Mouse (Mus musculus) retina, postnatal 7 days (tissue): ENCODE data around the gene Dpf3.

ENCODE experiments used
- DNase-seq: peaks from one replicate; pipeline ENCODE4 v3.0.0-alpha.2; 2012; ENCODE audit warnings: low read depth, low spot score

Dpf3 gene

DNA sequence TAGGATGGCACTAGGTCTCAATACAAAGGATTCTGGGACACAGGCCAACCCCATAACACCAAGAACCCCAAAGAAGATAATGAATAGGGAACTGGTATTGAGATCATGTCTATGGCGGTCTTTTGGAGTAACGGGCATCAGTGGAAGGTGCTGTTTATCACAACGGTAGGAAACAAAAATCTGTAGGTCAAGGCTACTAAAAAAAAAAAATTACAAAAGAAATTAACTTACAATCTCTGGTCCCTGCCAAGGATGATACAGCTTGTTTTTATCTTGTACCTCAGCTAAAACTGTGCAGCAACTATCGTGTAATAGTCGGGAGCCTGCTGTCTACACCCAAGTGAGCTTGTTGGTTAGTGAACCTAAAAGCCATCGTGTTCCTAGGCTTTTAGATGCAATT, 9.2 kb upstream of the Dpf3 start:
- no peak for DNase-seq

DNA sequence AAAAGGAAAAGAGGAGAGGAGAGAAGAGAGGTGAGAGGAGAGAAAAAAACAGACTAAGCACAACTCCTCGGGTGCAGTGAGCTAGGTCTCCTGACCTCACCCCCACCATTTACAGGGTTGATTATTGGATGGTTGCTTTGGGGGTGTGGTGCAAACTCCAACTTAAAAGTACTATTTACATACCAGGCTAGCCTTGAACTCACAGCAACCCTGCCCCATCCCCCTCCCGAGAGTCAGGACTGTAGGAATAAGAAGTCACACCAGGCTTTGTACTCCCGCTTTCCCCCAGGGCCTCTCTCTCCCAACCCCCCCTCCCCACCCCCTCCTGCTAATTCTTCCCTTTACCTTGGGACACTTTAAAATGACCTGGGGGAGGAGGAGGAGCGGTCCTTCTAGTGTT, 8.8 kb upstream of the Dpf3 start:
- DNase-seq = no peak

DNA sequence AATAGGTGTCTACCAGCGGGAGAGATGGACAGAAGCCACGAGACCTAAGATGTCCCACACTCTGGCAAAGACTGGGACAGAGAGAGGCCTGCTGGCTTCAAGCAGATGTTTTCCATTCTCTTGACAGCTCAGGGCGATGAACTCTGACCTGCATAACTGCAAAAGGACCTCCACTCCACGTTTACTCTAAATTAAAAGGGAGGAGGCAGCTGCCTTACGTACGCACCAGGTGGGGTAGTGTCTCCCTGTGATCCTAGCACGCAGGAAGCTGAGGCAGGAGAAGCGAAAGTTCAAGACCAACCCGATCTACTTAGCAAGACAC, 8.4 kb upstream of the Dpf3 start:
- DNase-seq = no peak

DNA sequence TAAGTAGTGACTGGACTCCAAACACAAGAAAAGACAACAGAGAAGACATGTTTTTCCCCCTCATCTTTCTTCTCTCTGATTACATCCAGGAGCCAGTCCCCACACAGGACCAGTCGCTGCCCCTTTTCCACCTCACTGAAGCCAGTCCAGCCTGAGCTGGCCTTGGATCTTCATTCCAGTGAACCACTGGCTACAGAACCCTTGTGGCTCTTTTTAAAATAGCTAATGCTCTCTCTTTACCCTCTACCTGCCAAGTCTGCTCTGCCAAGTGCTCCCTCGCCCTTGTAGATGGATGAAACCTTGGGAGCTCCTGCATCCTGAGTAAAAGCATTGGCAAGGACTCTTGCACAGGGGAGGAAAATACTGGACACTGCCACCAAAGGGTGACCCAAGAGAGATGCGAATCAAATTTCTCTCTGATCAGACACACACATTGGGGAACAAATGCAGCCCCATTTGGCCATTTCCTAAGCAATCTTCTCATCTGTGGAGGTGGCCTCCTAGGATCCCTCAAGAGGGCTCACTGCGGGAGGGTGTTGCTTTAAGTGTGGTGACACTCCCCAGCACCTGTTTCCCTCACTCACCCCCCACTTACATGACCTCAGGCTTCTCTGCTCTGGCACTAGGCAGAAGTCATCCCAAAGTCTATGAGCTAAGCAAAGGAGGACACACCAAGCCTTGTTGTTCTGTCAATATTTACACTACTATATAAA, 7.9 kb upstream of the Dpf3 start:
- no peak for DNase-seq

DNA sequence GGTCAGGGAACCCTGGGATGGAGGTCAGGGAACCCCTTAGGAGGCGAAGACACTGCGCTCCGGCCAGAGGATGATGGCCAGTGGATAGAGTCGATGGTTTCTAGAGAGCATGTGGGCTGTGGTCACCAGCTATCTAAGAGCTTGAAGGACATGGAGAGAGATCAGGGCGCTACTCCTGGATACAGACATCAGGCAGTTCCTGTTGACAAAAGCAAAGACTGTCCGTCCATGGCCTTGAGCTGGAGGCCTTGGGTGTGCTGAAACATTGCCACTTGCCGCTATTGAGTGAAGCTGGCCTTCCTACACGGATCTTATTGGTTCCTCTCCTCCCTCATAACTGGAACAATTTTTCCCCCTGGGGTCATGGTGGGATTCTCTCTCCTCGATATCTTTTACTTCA, 6.7 kb upstream of the Dpf3 start:
- DNase-seq = no peak

DNA sequence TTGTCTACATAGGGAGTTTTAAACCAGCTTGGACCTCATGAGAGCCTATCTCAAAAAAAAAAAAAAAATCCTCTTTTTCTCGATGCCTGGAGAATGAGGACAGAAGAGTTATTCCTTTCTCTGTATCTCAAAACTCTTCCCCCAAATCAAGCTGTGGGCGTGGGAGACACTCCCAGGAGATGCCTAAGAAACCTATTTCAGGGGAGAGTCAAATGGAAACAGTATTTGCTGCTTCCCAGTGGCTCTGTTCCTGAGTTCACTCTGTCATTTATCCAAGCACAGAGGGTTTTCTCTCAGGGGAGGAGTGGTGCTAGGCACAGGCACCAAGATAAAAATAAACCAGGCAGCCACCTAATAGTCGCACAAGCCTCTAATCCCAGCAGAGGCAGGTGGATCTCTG, 5.3 kb upstream of the Dpf3 start:
- DNase-seq = no peak

DNA sequence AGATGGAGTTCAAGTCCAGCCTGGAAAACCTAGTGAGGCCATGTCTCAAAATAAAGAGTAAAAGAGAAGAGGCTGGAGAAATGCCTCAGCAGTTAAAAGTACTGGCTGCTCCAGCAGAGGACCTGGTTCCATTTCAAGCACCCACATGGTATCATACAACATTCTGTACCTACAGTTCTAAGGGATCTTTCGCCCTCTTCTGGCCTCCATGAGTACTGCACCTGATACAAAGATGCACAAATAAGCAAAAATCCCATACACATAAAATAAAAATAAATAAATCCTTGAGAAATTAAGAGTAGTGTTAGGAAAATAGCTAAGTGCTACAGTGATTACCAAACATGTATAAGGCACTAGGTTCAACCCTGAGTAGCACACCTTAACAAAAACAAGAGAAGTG, 4.1 kb upstream of the Dpf3 start:
- DNase-seq = no peak

DNA sequence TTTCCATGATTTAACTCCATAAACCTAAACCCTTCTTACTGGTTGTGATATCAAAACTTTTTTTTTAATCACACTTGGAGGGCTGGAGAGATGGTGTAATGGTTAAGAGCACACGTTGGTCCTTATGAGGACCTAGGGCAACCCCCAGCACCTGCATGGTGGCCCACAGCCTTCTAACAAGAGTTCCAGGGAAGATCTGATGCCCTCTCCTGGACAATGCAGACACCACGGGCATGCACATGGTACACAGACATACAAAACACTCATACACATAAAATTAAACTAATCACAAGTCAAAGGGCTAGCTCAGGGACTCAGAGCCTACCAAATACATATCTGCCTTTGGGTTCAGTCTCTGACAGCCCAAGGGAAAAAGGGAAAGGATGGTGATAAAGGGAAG, 2.2 kb upstream of the Dpf3 start:
- no peak for DNase-seq

DNA sequence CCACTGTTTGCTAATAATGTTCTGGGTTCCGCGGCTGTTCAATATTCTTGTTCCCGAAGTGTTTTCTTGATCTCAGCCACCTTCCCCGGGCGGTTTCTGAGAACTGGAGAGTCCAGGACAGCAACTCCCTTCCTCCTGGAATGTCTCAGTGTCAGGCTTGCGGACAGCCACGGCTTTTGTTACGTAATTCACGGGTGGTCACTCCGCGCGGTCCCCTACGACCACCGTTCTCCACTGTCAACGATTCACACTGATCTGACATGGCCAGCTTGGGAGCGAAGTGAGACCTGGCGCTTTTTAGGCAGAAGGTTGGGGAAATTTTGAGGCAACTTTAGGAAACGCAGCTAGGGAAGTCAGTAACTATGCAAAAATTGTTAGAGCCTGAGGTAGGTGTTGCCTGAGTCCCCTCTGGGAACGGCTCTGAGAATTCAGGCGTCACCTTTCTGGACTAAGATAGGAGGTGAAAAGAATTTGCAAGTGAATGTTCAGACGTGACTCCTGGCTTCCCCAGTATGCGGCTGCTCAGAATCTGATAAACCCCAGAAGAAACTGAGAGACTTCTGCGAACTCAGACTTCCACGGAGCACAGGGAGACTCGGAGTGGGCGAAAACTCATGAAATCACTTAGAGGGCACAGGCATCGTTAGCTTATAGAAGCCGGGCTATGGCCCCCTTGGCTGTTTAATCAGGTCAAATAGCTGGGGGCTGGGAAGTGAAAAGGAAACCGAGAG, 860 bp upstream of the Dpf3 start:
- no peak for DNase-seq

DNA sequence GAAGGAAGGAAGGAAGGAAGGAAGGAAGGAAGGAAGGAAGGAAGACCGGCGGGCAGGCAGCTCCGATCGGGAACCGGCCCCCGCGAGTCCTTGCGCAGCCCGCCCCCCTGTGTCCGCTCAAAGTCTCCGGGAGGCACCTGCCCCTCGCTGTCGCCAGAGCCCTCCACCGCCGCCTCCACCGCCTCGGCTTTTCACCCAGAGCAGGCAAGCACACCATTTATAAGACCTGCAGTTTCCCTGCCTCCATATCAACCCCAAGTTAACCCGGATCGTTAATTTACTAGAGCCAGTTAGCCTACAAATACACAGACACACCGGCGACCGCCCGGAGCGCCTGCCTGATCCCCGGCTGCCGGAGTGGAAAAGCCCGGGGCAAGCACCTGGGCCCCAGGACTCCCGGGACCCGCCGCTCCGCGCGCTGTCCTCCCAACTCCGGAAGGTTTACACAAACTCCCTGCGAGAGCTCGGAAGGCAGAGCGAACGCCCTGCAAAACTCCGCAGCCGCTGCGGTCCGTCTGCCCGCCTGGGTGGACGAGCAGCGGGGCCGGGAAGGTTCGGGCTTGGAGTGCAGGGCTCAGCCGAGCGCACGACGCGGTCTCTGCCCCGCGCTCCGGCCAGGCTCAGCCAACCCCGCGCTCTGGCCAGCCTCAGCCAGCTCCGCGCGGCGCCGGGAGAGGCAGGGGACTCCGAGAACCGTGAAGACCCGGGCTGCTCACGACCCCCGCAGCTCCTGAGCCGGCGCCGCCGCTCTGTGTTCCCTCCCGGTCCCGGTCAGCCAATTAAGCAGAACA, 650 bp downstream of the Dpf3 start:
- DNase-seq = no peak

DNA sequence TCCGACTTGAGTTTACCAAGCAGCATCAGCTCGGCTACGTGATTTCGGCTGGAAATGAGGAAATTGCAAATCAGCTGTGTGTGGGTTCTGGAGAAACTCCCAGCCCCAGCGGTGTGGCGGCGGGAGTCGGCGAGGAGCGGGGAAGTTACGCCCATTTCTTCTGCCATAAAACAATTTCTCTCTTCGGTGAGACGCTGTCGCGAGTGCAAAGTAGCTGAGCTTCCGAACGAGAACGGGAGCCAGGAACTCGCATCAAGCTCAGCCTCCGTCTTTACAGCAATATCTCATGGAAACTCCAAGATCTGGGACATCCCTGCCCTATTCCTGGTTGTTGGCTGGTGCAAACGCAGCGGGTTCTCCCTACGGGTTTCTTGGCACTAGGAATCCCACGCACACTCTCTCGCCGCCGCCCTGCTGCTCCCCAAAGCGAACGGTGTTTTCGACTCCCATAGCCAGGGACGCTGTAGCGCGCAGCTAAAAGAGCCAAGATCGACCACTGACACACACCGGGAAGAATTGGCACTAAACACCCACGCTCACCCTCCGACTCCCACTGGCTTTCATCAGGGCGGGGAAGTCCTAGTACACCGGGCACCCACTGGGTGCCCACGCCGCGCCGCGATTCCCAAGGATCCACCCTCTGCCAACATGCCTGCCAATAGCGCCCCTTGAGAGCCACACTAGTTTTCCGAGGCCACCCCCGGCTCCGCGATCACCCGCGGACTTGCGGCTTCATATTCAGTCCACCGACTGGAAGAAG, 1.4 kb downstream of the Dpf3 start:
- DNase-seq = no peak

DNA sequence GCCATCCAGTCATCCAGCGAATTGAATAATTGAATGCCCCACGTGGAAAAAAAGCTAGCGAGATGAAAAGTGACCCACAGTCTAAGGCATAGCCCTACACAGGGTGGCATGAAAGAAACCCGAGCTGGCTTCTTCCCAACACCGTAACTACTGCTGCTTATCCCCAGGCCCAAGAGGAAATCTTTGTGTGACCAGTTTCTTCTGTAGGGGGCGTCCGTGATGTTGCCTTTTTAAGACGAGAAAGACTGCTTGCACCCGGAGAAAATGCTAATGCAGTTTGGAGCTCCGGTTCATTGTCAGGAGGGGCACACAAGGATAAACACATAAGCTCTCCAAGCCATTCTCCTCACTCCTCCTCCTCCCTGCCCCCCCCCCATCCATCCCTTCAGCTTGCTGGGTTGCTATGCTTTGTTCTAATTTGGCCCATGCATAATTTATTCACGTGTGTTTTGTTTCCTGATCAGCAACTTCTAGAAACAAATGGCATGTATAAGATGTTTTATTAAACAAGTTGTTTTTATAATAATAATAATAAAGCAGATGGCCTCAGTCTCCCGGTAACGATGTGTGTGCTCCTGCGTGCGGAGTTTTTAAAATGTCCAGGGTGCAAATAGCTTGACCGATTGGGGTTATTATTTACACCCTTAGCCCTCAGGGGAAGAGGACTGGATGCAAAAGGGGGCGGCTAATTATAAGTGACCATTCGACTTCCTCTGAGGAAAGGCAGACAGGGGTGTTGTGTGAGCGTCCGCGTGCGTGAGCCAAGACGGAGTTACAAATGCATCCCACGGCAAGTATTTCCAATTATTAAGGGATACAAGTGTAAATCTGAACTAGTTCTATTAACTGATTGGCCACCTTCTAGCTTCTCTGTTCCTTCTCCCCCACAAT, 2.4 kb downstream of the Dpf3 start:
- no peak for DNase-seq

DNA sequence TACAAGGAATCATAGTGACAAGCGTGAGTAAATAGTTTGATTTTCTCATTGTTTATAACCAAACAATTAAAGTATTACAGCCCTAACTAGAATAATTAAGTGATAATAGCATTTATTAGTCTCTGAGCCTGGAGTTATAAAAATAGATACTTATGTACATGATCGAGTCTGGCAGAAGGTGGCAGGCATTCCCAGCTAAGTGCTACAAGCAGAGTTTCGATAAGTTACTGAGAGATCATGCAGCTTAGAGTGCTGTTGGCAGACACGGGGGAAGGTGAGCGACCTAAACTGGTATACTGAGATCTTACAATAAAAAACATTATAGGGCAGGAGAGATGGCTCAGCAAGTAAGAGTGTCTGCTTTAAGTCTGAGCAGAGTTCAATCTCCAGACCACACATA, 3.9 kb downstream of the Dpf3 start:
- no peak for DNase-seq

DNA sequence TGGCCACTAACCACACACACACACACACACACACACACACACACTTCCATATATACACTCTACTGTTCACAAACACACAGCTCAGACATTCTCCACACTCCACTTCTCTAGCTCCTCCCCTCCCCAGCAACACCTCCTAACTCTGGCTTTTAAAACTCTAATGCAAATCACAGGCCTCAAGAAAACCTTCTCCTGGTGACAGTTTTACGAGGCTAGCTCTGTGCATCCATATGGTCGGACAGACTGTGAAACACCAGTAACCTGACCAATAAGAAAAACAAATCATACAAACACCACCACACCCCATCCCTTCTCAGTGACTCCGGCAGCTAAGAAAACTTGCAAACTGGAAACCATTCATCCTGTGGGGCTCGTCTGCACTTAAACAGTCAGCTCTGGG, 6.1 kb downstream of the Dpf3 start:
- DNase-seq = no peak

DNA sequence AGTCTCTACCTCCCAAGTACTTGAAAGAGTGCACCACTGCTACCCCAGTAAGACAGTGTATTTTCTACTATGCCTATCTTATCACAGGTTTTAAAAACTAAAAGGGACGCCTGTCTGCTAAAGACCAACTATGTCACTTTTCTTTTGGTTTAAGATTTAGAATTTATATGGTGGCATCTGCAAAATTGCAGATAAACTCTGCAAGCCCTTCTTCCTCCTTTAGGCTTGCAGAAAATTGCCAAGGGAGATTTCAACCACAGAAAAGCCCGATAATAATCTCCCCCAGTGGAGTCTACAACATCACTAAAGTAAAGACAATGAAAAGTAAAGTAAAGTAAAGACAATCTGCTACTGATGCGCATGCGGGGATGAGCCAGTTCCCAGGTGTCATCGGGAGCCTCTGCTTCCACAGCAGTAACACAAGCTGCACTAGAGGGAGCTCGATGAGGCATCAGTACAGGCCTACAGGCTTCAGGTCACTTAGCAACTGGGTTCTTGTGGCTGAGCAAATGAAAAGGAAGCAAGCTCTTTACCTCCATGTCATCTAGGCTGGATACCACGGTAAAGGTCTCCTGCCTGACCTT, 7.6 kb downstream of the Dpf3 start:
- DNase-seq = no peak

DNA sequence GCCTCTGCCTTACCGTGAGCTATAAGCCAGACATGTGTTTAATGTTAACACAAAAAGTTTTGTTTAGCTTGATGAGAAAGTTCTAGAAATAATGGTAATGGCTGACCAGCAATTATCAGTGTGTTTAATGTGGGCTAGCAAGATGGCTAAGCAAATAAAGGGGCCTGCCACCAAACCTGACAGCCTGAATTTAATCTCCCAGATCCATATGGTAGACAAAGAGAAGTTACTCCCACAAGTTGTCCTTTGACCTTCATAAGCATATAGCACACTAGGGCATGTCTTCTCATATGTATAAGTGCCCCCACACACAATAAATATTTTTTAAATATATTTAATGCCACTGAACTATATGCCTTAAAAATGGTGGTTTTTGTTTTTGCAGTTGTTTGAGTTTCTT, 8.4 kb downstream of the Dpf3 start:
- DNase-seq = no peak

DNA sequence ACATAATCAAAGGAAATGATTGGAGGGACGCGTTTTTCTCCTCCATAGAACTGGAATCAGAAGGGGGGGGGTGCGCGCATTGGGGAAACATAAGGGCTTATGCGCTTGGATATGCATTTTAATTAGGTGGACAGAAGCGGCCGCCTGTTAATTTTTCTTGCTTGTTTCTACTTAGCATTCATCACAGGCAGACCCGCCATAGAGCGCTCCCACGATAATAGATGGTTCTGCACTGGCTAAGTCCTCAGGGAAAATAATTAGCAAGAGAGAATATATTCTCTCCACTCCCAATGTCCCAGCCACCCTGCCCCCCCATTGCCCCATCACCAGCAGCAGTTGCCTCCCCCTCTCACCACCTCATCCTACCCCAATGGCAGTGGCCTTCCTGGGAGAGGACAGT, 11.2 kb downstream of the Dpf3 start:
- DNase-seq = no peak

DNA sequence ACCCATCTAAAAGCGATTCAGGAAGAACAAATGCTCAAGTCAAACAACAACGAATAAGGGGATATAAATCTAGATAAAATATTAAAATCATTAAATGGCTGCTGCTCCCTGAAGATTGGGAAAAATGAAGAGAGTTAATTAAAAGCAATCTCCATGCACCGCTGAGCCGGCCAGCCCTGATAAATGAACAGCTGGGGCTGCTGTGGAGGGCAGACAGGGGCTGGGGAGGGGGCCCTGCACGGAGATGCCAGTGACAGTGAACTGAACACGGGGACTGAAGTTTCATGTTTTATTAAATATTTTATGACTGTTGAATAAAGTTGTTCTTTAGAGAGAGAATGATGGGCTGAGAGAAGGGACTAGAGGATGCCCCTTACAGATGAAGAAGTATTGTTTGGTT, 12.1 kb downstream of the Dpf3 start:
- no peak for DNase-seq

DNA sequence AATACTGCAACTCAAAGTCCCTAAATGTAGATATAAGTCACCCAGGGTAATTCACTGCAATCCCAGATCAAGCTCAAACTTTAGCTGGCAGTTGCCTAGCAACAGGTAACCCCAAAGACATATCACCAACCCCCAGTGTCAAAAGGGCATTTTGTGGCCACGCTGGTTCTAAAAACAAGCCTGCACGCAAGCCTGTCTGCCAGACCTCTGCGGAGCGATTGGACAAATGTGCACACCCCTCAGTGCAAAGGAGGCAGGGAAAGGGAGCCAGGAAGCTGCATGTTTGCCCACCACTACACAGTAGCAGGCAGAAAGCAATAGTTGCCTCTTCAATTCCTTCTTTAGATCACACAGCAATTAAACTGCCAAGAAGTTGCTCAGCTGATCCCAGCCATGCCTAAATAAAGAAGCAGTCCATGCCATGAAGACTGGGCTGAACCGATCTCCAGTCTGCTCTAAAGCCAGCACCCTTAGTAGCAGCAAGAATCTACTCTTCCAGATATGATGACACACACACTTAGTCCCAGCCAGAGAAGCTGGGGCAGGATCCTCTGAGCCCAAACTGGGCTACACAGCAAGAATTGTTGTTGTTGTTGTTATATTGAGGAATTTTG, 13.4 kb downstream of the Dpf3 start:
- no peak for DNase-seq

DNA sequence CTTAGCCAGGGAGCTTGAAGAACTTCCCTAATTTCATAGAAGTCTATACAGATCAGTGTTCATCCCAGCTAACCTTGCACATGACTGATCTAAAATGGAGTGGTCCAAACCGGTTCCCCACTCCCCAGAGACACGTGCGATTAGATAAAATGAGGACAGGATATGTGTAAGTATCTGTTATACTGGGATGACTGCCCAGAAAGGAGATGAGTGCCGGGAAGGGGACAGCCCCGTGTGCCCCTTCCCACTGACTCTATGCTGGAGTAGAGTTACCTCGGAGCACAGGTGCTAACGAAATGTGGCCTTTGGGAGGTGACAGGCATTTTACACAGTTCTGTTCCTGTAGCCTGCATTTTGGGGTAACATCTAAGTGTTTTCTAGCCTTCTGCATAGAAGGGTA, 15.8 kb downstream of the Dpf3 start:
- no peak for DNase-seq
